Mouse (Mus musculus): ENCODE measurements at regions not wholly inside any gene's neighbourhood (a gene's known extent, or its start where the extent isn't known, plus 50 kb on each side); places are given as distances from the start of the nearest gene placed in this dataset.
A peak's percentile ranks its signal among the peaks of the same experiment; 100 is the strongest.

GRCm38 (mm10) chr7:96017112-96017884, 153.7 kb upstream of the Tenm4 start:
- no peaks in the 10 kb centered on the region for H3K4me1 ChIP-seq (replicated peaks; ENCODE audit: insufficient read depth, low read length)
- H3K4me2 ChIP-seq (ENCODE audit: low read length), result no peak overlapping the region
- no peaks in the 10 kb centered on the region for H3K9me3 ChIP-seq (replicated peaks; ENCODE audit: low read length)
- no peak for ATAC-seq (replicated peaks; ENCODE audit: low FRiP score, low read depth)
- no peak overlapping the region for H3K4me3 ChIP-seq (replicated peaks; ENCODE audit: low read depth, low read length)
- H3K27ac ChIP-seq, result no peak overlapping the region
- WGBS, result 81% methylated on average over 6 of the region's 6 CpGs
- no peaks in the 10 kb centered on the region for H3K27me3 ChIP-seq (ENCODE audit: insufficient read depth, low read length)
- DNase-seq (ENCODE audit: low spot score), result no peak
- no peak overlapping the region for H3K9ac ChIP-seq (ENCODE audit: low read depth, low read length)
- no peaks in the 10 kb centered on the region for H3K36me3 ChIP-seq (ENCODE audit: insufficient read depth, low read length)
- no peak for TF ChIP-seq CTCF (IDR thresholded peaks at IDR 0.05; ENCODE audit: low read depth)

- no peaks in the 10 kb centered on the region for H3K36me3 ChIP-seq (ENCODE audit: insufficient read depth, low read length)
- H3K9me3 ChIP-seq (replicated peaks; ENCODE audit: low read length), result no peaks in the 10 kb centered on the region; the same call in 1 of the 2 replicates
- no peak for ATAC-seq (replicated peaks; ENCODE audit: low FRiP score, low read depth)
- H3K4me3 ChIP-seq (replicated peaks; ENCODE audit: low read depth, low read length), result no peak overlapping the region
- DNase-seq (ENCODE audit: low spot score), result no peak
- no peaks in the 10 kb centered on the region for H3K27me3 ChIP-seq (ENCODE audit: insufficient read depth, low read length)
- WGBS, result 91% methylated on average over 3 of the region's 3 CpGs
- H3K4me1 ChIP-seq (replicated peaks; ENCODE audit: insufficient read depth, low read length), result no peaks in the 10 kb centered on the region
- no peak overlapping the region for H3K4me2 ChIP-seq (ENCODE audit: low read length)
- TF ChIP-seq CTCF (IDR thresholded peaks at IDR 0.05; ENCODE audit: low read depth), result no peak
- H3K9ac ChIP-seq (ENCODE audit: low read depth, low read length), result no peak overlapping the region
- H3K27ac ChIP-seq, result no peak overlapping the region
Measured at GRCm38 (mm10) chr7:96024048-96024447, 147.0 kb upstream of the Tenm4 start.

GRCm38 (mm10) chr7:96026781-96027418, 144.1 kb upstream of the Tenm4 start:
- Histone ChIP-seq H3K4me2 (ENCODE audit: low read length) (no peak overlapping the region), H3K4me1 (replicated peaks; ENCODE audit: insufficient read depth, low read length) (no peaks in the 10 kb centered on the region), H3K27me3 (ENCODE audit: insufficient read depth, low read length) (no peaks in the 10 kb centered on the region), H3K36me3 (ENCODE audit: insufficient read depth, low read length) (no peaks in the 10 kb centered on the region), H3K4me3 (replicated peaks; ENCODE audit: low read depth, low read length) (no peak overlapping the region), H3K9ac (ENCODE audit: low read depth, low read length) (no peak overlapping the region), H3K9me3 (replicated peaks; ENCODE audit: low read length) (no peaks in the 10 kb centered on the region; the same call in 1 of the 2 replicates), H3K27ac (no peak overlapping the region)
- ATAC-seq (replicated peaks; ENCODE audit: low FRiP score, low read depth), result no peak
- TF ChIP-seq CTCF (IDR thresholded peaks at IDR 0.05; ENCODE audit: low read depth), result no peak
- DNase-seq (ENCODE audit: low spot score), result no peak
- 76% methylated on average over 6 of the region's 6 CpGs for WGBS

- H3K9ac ChIP-seq (ENCODE audit: low read depth, low read length), result no peak overlapping the region
- H3K27me3 ChIP-seq (ENCODE audit: insufficient read depth, low read length), result no peaks in the 10 kb centered on the region
- ATAC-seq (replicated peaks; ENCODE audit: low FRiP score, low read depth), result no peak
- no peaks in the 10 kb centered on the region for H3K4me1 ChIP-seq (replicated peaks; ENCODE audit: insufficient read depth, low read length)
- H3K27ac ChIP-seq, result no peak overlapping the region
- H3K4me2 ChIP-seq (ENCODE audit: low read length), result no peak overlapping the region
- no peak overlapping the region for H3K4me3 ChIP-seq (replicated peaks; ENCODE audit: low read depth, low read length)
- no peaks in the 10 kb centered on the region for H3K9me3 ChIP-seq (replicated peaks; ENCODE audit: low read length)
- WGBS, result 76% methylated on average over 4 of the region's 4 CpGs
- H3K36me3 ChIP-seq (ENCODE audit: insufficient read depth, low read length), result no peaks in the 10 kb centered on the region
- DNase-seq (ENCODE audit: low spot score), result no peak
- TF ChIP-seq CTCF (IDR thresholded peaks at IDR 0.05; ENCODE audit: low read depth), result no peak
Measured at GRCm38 (mm10) chr7:96033636-96034035, 137.4 kb upstream of the Tenm4 start.

GRCm38 (mm10) chr7:96035456-96035855, 135.6 kb upstream of the Tenm4 start:
- Histone ChIP-seq H3K4me2 (ENCODE audit: low read length) (no peak overlapping the region), H3K9ac (ENCODE audit: low read depth, low read length) (no peak overlapping the region), H3K4me3 (replicated peaks; ENCODE audit: low read depth, low read length) (no peak overlapping the region), H3K27ac (no peak overlapping the region), H3K9me3 (replicated peaks; ENCODE audit: low read length) (no peaks in the 10 kb centered on the region), H3K4me1 (replicated peaks; ENCODE audit: insufficient read depth, low read length) (no peaks in the 10 kb centered on the region), H3K36me3 (ENCODE audit: insufficient read depth, low read length) (no peaks in the 10 kb centered on the region), H3K27me3 (ENCODE audit: insufficient read depth, low read length) (no peaks in the 10 kb centered on the region)
- TF ChIP-seq CTCF (IDR thresholded peaks at IDR 0.05; ENCODE audit: low read depth), result no peak
- ATAC-seq (replicated peaks; ENCODE audit: low FRiP score, low read depth), result no peak
- 27% methylated on average over 2 of the region's 2 CpGs for WGBS
- DNase-seq (ENCODE audit: low spot score), result peak; percentile 49

- H3K36me3 ChIP-seq (ENCODE audit: insufficient read depth, low read length), result no peaks in the 10 kb centered on the region
- no peaks in the 10 kb centered on the region for H3K4me1 ChIP-seq (replicated peaks; ENCODE audit: insufficient read depth, low read length)
- H3K9ac ChIP-seq (ENCODE audit: low read depth, low read length), result no peak overlapping the region
- H3K4me3 ChIP-seq (replicated peaks; ENCODE audit: low read depth, low read length), result no peak overlapping the region
- TF ChIP-seq CTCF (IDR thresholded peaks at IDR 0.05; ENCODE audit: low read depth), result no peak
- 60% methylated on average over 6 of the region's 6 CpGs for WGBS
- ATAC-seq (replicated peaks; ENCODE audit: low FRiP score, low read depth), result no peak
- H3K9me3 ChIP-seq (replicated peaks; ENCODE audit: low read length), result no peaks in the 10 kb centered on the region
- peak; percentile 16 for DNase-seq (ENCODE audit: low spot score)
- H3K4me2 ChIP-seq (ENCODE audit: low read length), result no peak overlapping the region
- no peak overlapping the region for H3K27ac ChIP-seq
- no peaks in the 10 kb centered on the region for H3K27me3 ChIP-seq (ENCODE audit: insufficient read depth, low read length)
Measured at GRCm38 (mm10) chr7:96039628-96040027, 131.4 kb upstream of the Tenm4 start.

Data from kidney, postnatal 0 days (tissue).